In the genomic region with DNA sequence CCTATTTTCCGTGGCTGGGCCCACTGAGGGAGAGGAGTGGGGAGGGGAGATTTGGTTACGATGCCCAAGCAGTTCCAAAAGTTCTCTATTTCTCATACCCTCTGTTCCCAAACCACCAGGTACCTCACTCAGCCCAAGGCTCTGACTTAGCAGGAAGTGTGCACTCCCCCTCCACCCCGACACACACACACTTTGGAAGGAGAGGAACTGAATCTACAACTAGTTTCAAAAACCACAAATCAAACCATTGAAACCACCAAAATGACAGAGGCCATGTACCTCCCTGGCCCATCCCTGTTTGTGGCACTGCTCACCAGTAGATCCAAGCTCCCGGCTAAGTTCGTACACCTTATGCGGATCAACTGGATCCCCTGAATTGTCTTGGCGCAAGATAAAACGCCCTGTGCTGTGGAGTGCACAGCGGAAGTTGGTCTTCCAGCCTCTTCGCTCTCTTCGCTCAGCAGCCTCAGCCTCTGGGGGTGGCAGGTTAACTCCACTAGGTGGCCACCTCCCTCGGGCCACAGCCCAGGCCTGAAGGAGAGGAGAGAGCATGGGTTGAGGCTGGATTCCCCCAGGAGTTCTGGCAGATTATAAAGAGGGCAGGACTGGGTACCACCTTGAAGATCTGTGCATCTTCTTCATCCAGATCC, we compare ENCODE assay signal across 8 mouse cellular contexts. TPM values are rescaled to one million over a fixed set of nuclear protein-coding genes. Genes with fewer than 3 reads are reported as not detected.
A peak's percentile ranks its signal among the peaks of the same experiment; 100 is the strongest.
DNase-seq lines count a peak whose midpoint lies in the region; ATAC-seq and TF ChIP-seq lines count a peak whose summit lies in the region.

No protein-coding gene starts in this region.

- intact Hi-C loops in left cerebral cortex, postnatal 14 days (cut with DNase I): loop anchor here (5.0 kb wide), 1 partner anchor 97 kb away; no protein-coding TSS in a partner anchor

- TF ChIP-seq POLR2A in embryonic fibroblast, embryonic 13.5 days (IDR thresholded peaks at IDR 0.05; ENCODE audit: low read depth, low read length): no peak

- H3K9ac ChIP-seq in neural tube, embryonic 14.5 days (replicated peaks; ENCODE audit: low read depth, low read length): no peak overlapping the region

- H3K4me3 ChIP-seq in embryonic fibroblast, embryonic 13.5 days (ENCODE audit: insufficient read depth, low read length): no peak overlapping the region
- no peak overlapping the region for H3K4me3 ChIP-seq in neural tube, embryonic 14.5 days (ENCODE audit: low read depth, low read length)

- H3K9me3 ChIP-seq in neural tube, embryonic 14.5 days (ENCODE audit: control insufficient read depth, low read length): no peaks in the 10 kb centered on the region

- H3K4me2 ChIP-seq in neural tube, embryonic 14.5 days (ENCODE audit: low read depth, low read length): no peak overlapping the region

- TF ChIP-seq CTCF in embryonic fibroblast, embryonic 13.5 days (IDR thresholded peaks at IDR 0.05; ENCODE audit: borderline replicate concordance, insufficient read depth, low read length): peak; percentile 49; the same call in 1 of the 2 replicates

- ATAC-seq in inflammation-experienced regulatory T-cells, adult 6 months: peak; percentile 51
- ATAC-seq in neural tube, embryonic 14.5 days (ENCODE audit: low read depth): peak; percentile 25; the same call in 1 of the 2 replicates

- H3K4me1 ChIP-seq in embryonic fibroblast, embryonic 13.5 days (ENCODE audit: control insufficient read depth, insufficient read depth, low read length): no peaks in the 10 kb centered on the region; the same call in 1 of the 2 replicates
- H3K4me1 ChIP-seq in neural tube, embryonic 14.5 days (ENCODE audit: control insufficient read depth, insufficient read depth, low read length): no peaks in the 10 kb centered on the region

- H3K27ac ChIP-seq in embryonic fibroblast, embryonic 13.5 days (ENCODE audit: insufficient read depth, low read length): no peak overlapping the region
- no peak overlapping the region for H3K27ac ChIP-seq in neural tube, embryonic 14.5 days (ENCODE audit: low read depth, low read length)

- H3K36me3 ChIP-seq in neural tube, embryonic 14.5 days (ENCODE audit: control insufficient read depth, insufficient read depth, low read length): peaks cover 40% of the 10 kb centered on the region

- peak; percentile 67 to 79 for DNase-seq in adrenal gland, adult (ENCODE audit: inconsistent age in 2 of 2, low spot score in 1 of 2)
- DNase-seq in adrenal gland, adult 8-10 months: no peak
- DNase-seq in ES-CJ7 (ENCODE audit: low read depth, low spot score): peak; percentile 19
- peak; percentile 38 to 48 for DNase-seq in lung, adult 18-20 months
- no peak for DNase-seq in left cerebral cortex, postnatal 14 days (ENCODE audit: low spot score in 2 of 2)

- H3K27me3 ChIP-seq in neural tube, embryonic 14.5 days (ENCODE audit: control insufficient read depth, insufficient read depth, low read length): no peaks in the 10 kb centered on the region

- WGBS in neural tube, embryonic 14.5 days: 46% methylated on average over 12 of the region's 12 CpGs

RNA-seq across cellular contexts. Expression of a gene that starts 1.4 kb away (rescaled TPM):
- 10 to 100 TPM in 2 of 4 experiments, 1 to 10 TPM in 2; 7.0 to 10.7 (median 9.4) TPM for total RNA-seq in adrenal gland, adult 8-10 months (2022)
- 6.0 and 7.2 TPM in 2 replicates for polyA plus RNA-seq in embryonic fibroblast, embryonic 13.5 days (2011; ENCODE audit: insufficient read length, low read depth, missing spikeins)
- 100 to 1,000 TPM in 2 of 3 experiments, 10 to 100 TPM in 1; 95.5 to 112 (median 100) TPM for polyA plus RNA-seq in inflammation-experienced regulatory T-cells, adult 6 months (2017; shearing (Covaris generic))
- 0.57 and 0.66 TPM in 2 replicates for polyA plus RNA-seq in neural tube, embryonic 14.5 days (2014; fragmentation: Nextera tagmentation; extraction: Ambion mirVana)
- total RNA-seq in left cerebral cortex, postnatal 14 days (2021): 1 to 10 TPM in 1 of 2 experiments, not detected in 1; 1.4 TPM

RNA-seq across cellular contexts. Expression of a gene that starts 11.7 kb away (rescaled TPM):
- total RNA-seq in adrenal gland, adult 8-10 months (2022): 1 to 10 TPM; 2.3 to 5.5 (median 3.2) TPM
- polyA plus RNA-seq in embryonic fibroblast, embryonic 13.5 days (2011; ENCODE audit: insufficient read length, low read depth, missing spikeins): not detected in 2 replicates
- polyA plus RNA-seq in inflammation-experienced regulatory T-cells, adult 6 months (2017; shearing (Covaris generic)): not detected
- polyA plus RNA-seq in neural tube, embryonic 14.5 days (2014; fragmentation: Nextera tagmentation; extraction: Ambion mirVana): not detected in 2 replicates
- not detected for total RNA-seq in left cerebral cortex, postnatal 14 days (2021)

RNA-seq across cellular contexts. Expression of a gene that starts 14.0 kb away (rescaled TPM):
- under 1 TPM in 1 of 4 experiments, not detected in 3; 0.67 TPM for total RNA-seq in adrenal gland, adult 8-10 months (2022)
- not detected in 2 replicates for polyA plus RNA-seq in embryonic fibroblast, embryonic 13.5 days (2011; ENCODE audit: insufficient read length, low read depth, missing spikeins)
- not detected for polyA plus RNA-seq in inflammation-experienced regulatory T-cells, adult 6 months (2017; shearing (Covaris generic))
- polyA plus RNA-seq in neural tube, embryonic 14.5 days (2014; fragmentation: Nextera tagmentation; extraction: Ambion mirVana): 3.9 and 4.2 TPM in 2 replicates
- total RNA-seq in left cerebral cortex, postnatal 14 days (2021): not detected

RNA-seq across cellular contexts. Expression of a gene that starts 26.9 kb away (rescaled TPM):
- total RNA-seq in adrenal gland, adult 8-10 months (2022): 1 to 10 TPM in 1 of 4 experiments, under 1 TPM in 1, not detected in 2; 0.40 to 1.3 TPM
- polyA plus RNA-seq in embryonic fibroblast, embryonic 13.5 days (2011; ENCODE audit: insufficient read length, low read depth, missing spikeins): 0.28 TPM in 1 of 2 replicates, not detected in the other
- polyA plus RNA-seq in inflammation-experienced regulatory T-cells, adult 6 months (2017; shearing (Covaris generic)): not detected
- polyA plus RNA-seq in neural tube, embryonic 14.5 days (2014; fragmentation: Nextera tagmentation; extraction: Ambion mirVana): 0.73 and 0.90 TPM in 2 replicates
- under 1 TPM; 0.15 to 0.27 TPM for total RNA-seq in left cerebral cortex, postnatal 14 days (2021)

RNA-seq across cellular contexts. Expression of a gene that starts 36.3 kb away (rescaled TPM):
- 10 to 100 TPM; 79.8 to 92.9 (median 84.3) TPM for total RNA-seq in adrenal gland, adult 8-10 months (2022)
- 54.7 and 58.7 TPM in 2 replicates for polyA plus RNA-seq in embryonic fibroblast, embryonic 13.5 days (2011; ENCODE audit: insufficient read length, low read depth, missing spikeins)
- polyA plus RNA-seq in inflammation-experienced regulatory T-cells, adult 6 months (2017; shearing (Covaris generic)): 10 to 100 TPM; 40.5 to 51.6 (median 46.7) TPM
- 59.5 and 72.3 TPM in 2 replicates for polyA plus RNA-seq in neural tube, embryonic 14.5 days (2014; fragmentation: Nextera tagmentation; extraction: Ambion mirVana)
- 10 to 100 TPM; 65.9 to 66.6 TPM for total RNA-seq in left cerebral cortex, postnatal 14 days (2021)

Comparison
In these comparisons a context has a peak if more than half of its experiments do, and no peak if none do; other contexts are left out.
1. DNase-seq: peak in adrenal gland, adult (2 of 2), ES-CJ7 (single experiment) and lung, adult 18-20 months (2 of 2); none in adrenal gland, adult 8-10 months (single experiment) and left cerebral cortex, postnatal 14 days (0 of 2).
2. RNA of a gene that starts 1.4 kb away (polyA plus RNA-seq): 95.5 to 112 TPM in inflammation-experienced regulatory T-cells, adult 6 months; 6.0 to 7.2 TPM in embryonic fibroblast, embryonic 13.5 days and 0.57 to 0.66 TPM in neural tube, embryonic 14.5 days; every median in the first group is over 10 times any median in the second.